Mouse (Mus musculus): Measurements from ENCODE around the gene Slc25a54.

GRCm38 (mm10) chr3:109059903-109060302, 20.4 kb upstream of the Slc25a54 start:
- TF ChIP-seq EP300 (IDR thresholded peaks at IDR 0.05; ENCODE audit: insufficient read depth, low read depth, low read length) (no peak), POLR2A (IDR thresholded peaks at IDR 0.05; ENCODE audit: insufficient read depth, low read length) (no peak)
